Mouse (Mus musculus): Measurements from ENCODE around the gene Sh3glb1. TPM values are rescaled to one million over a fixed set of nuclear protein-coding genes. Genes with fewer than 3 reads are reported as not detected.

The Sh3glb1 gene
- polyA plus RNA-seq, 1 experiment from 2014 or later, result 93.4 TPM

- Histone ChIP-seq H3K27ac (ENCODE audit: low read length) (no peak overlapping the region), H3K9ac (replicated peaks; ENCODE audit: low read depth, low read length) (no peak overlapping the region), H3K4me1 (replicated peaks; ENCODE audit: control insufficient read depth, insufficient read depth, low read length) (peaks cover 28% of the 10 kb centered on the region), H3K36me3 (ENCODE audit: control insufficient read depth, insufficient read depth) (no peaks in the 10 kb centered on the region; the same call in 1 of the 2 replicates), H3K4me2 (ENCODE audit: low read length) (no peak overlapping the region), H3K27me3 (replicated peaks; ENCODE audit: control insufficient read depth, insufficient read depth, low read length) (no peaks in the 10 kb centered on the region), H3K9me3 (ENCODE audit: control insufficient read depth, low read length) (no peaks in the 10 kb centered on the region), H3K4me3 (replicated peaks; ENCODE audit: low read length) (no peak overlapping the region)
- WGBS, result 71% methylated on average over 3 of the region's 3 CpGs
- no peak for ATAC-seq
Measured at GRCm38 (mm10) chr3:144717121-144717520, 3.0 kb downstream of the Sh3glb1 start.

DNA sequence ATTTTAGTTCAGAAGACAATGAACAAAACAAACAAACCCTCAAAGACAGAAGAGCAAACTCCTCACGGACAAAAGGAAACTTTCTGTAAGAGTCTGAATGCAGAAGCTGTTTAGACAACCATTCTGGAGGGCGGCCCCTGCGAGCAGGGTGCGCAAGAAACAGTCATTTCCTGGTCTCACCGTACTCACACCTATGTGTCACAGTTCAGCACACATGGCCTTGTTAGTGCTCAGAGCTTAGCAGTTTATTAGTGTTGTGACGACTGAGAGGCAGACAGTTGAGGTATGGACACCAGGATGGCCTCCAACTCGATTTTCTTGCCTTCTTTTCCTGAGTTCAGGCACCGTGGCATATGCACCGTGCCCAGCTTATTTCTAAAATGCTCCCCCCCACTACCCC, 4.2 kb downstream of the Sh3glb1 start:
- H3K9me3 ChIP-seq (ENCODE audit: control insufficient read depth, low read length), result no peaks in the 10 kb centered on the region
- WGBS, result 75% methylated on average over 9 of the region's 9 CpGs
- ATAC-seq, result no peak
- peaks cover 28% of the 10 kb centered on the region for H3K4me1 ChIP-seq (replicated peaks; ENCODE audit: control insufficient read depth, insufficient read depth, low read length)
- no peaks in the 10 kb centered on the region for H3K27me3 ChIP-seq (replicated peaks; ENCODE audit: control insufficient read depth, insufficient read depth, low read length)
- H3K9ac ChIP-seq (replicated peaks; ENCODE audit: low read depth, low read length), result no peak overlapping the region
- H3K4me2 ChIP-seq (ENCODE audit: low read length), result no peak overlapping the region
- H3K27ac ChIP-seq (ENCODE audit: low read length), result no peak overlapping the region
- no peak overlapping the region for H3K4me3 ChIP-seq (replicated peaks; ENCODE audit: low read length)
- H3K36me3 ChIP-seq (ENCODE audit: control insufficient read depth, insufficient read depth), result no peaks in the 10 kb centered on the region; the same call in 1 of the 2 replicates

- no peak for ATAC-seq
- H3K4me1 ChIP-seq (replicated peaks; ENCODE audit: control insufficient read depth, insufficient read depth, low read length), result peaks cover 24% of the 10 kb centered on the region
- H3K4me3 ChIP-seq (replicated peaks; ENCODE audit: low read length), result no peak overlapping the region
- no peaks in the 10 kb centered on the region for H3K27me3 ChIP-seq (replicated peaks; ENCODE audit: control insufficient read depth, insufficient read depth, low read length)
- no peak overlapping the region for H3K27ac ChIP-seq (ENCODE audit: low read length)
- H3K9ac ChIP-seq (replicated peaks; ENCODE audit: low read depth, low read length), result no peak overlapping the region
- no peaks in the 10 kb centered on the region; the same call in 1 of the 2 replicates for H3K36me3 ChIP-seq (ENCODE audit: control insufficient read depth, insufficient read depth)
- no peak overlapping the region for H3K4me2 ChIP-seq (ENCODE audit: low read length)
- H3K9me3 ChIP-seq (ENCODE audit: control insufficient read depth, low read length), result no peaks in the 10 kb centered on the region
- 73% methylated on average over 7 of the region's 7 CpGs for WGBS
Measured at GRCm38 (mm10) chr3:144715033-144715432, 5.1 kb downstream of the Sh3glb1 start.

DNA sequence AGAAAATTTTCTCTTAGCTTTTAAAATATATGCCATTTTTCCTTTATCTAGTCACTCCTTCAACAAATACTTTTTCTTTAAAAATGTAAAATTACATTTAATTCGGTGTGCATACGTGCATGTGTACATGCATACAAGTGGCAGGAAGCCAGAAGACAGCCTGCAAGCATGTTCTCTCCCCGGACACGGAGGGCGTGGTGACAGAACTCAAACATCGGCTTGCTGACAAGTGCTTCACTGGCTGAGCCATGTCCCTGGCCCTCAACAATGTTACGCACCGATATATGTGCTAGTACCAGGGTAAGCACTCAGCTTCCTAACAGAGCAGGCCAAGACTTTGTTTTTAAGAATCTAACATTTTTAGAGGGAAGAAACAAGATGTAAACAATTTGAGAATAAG, 5.5 kb downstream of the Sh3glb1 start:
- no peak overlapping the region for H3K4me3 ChIP-seq (replicated peaks; ENCODE audit: low read length)
- no peak overlapping the region for H3K27ac ChIP-seq (ENCODE audit: low read length)
- 67% methylated on average over 8 of the region's 8 CpGs for WGBS
- H3K4me1 ChIP-seq (replicated peaks; ENCODE audit: control insufficient read depth, insufficient read depth, low read length), result peaks cover 24% of the 10 kb centered on the region
- H3K9me3 ChIP-seq (ENCODE audit: control insufficient read depth, low read length), result no peaks in the 10 kb centered on the region
- no peak for ATAC-seq
- H3K4me2 ChIP-seq (ENCODE audit: low read length), result no peak overlapping the region
- no peak overlapping the region for H3K9ac ChIP-seq (replicated peaks; ENCODE audit: low read depth, low read length)
- no peaks in the 10 kb centered on the region for H3K27me3 ChIP-seq (replicated peaks; ENCODE audit: control insufficient read depth, insufficient read depth, low read length)
- H3K36me3 ChIP-seq (ENCODE audit: control insufficient read depth, insufficient read depth), result no peaks in the 10 kb centered on the region; the same call in 1 of the 2 replicates

DNA sequence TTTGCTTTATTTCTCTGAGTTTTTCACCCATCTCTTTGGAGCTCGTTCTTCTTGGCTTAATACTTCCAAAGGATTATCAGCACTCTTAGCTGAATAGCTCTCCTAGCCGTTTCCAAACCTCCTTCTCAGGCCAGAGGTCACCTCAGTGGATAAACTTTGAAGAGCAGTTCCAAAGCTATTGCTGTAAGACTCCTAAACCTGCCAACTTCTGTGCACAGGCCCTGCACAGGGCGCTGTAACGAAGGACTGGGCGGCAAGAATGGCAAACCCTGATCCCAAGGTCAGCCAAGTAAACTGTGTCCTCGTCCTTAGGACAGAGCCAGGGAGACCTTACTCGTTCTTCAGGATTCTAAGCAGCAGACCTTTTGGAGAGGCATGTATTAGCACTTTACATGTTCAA, 6.0 kb downstream of the Sh3glb1 start:
- no peaks in the 10 kb centered on the region for H3K27me3 ChIP-seq (replicated peaks; ENCODE audit: control insufficient read depth, insufficient read depth, low read length)
- H3K9ac ChIP-seq (replicated peaks; ENCODE audit: low read depth, low read length), result no peak overlapping the region
- no peak overlapping the region for H3K27ac ChIP-seq (ENCODE audit: low read length)
- no peak for ATAC-seq
- no peaks in the 10 kb centered on the region; the same call in 1 of the 2 replicates for H3K36me3 ChIP-seq (ENCODE audit: control insufficient read depth, insufficient read depth)
- no peaks in the 10 kb centered on the region for H3K9me3 ChIP-seq (ENCODE audit: control insufficient read depth, low read length)
- H3K4me2 ChIP-seq (ENCODE audit: low read length), result no peak overlapping the region
- no peak overlapping the region for H3K4me3 ChIP-seq (replicated peaks; ENCODE audit: low read length)
- H3K4me1 ChIP-seq (replicated peaks; ENCODE audit: control insufficient read depth, insufficient read depth, low read length), result peaks cover 24% of the 10 kb centered on the region
- WGBS, result 52% methylated on average over 7 of the region's 7 CpGs

- no peak overlapping the region for H3K4me3 ChIP-seq (replicated peaks; ENCODE audit: low read length)
- no peaks in the 10 kb centered on the region for H3K9me3 ChIP-seq (ENCODE audit: control insufficient read depth, low read length)
- peaks cover 8% of the 10 kb centered on the region for H3K36me3 ChIP-seq (ENCODE audit: control insufficient read depth, insufficient read depth)
- no peak overlapping the region for H3K27ac ChIP-seq (ENCODE audit: low read length)
- H3K4me2 ChIP-seq (ENCODE audit: low read length), result no peak overlapping the region
- no peak overlapping the region for H3K9ac ChIP-seq (replicated peaks; ENCODE audit: low read depth, low read length)
- peak; percentile 34; the same call in 1 of the 2 replicates for ATAC-seq
- WGBS, result 42% methylated on average over 6 of the region's 6 CpGs
- no peaks in the 10 kb centered on the region for H3K27me3 ChIP-seq (replicated peaks; ENCODE audit: control insufficient read depth, insufficient read depth, low read length)
- H3K4me1 ChIP-seq (replicated peaks; ENCODE audit: control insufficient read depth, insufficient read depth, low read length), result peaks cover 12% of the 10 kb centered on the region; the same call in 1 of the 2 replicates
Measured at GRCm38 (mm10) chr3:144711607-144712206, 8.4 kb downstream of the Sh3glb1 start.

- 94% methylated on average over 5 of the region's 5 CpGs for WGBS
- Histone ChIP-seq H3K4me2 (ENCODE audit: low read length) (no peak overlapping the region), H3K9ac (replicated peaks; ENCODE audit: low read depth, low read length) (no peak overlapping the region), H3K36me3 (ENCODE audit: control insufficient read depth, insufficient read depth) (peaks cover 13% of the 10 kb centered on the region), H3K4me3 (replicated peaks; ENCODE audit: low read length) (no peak overlapping the region), H3K27ac (ENCODE audit: low read length) (no peak overlapping the region), H3K4me1 (replicated peaks; ENCODE audit: control insufficient read depth, insufficient read depth, low read length) (no peaks in the 10 kb centered on the region), H3K9me3 (ENCODE audit: control insufficient read depth, low read length) (no peaks in the 10 kb centered on the region), H3K27me3 (replicated peaks; ENCODE audit: control insufficient read depth, insufficient read depth, low read length) (no peaks in the 10 kb centered on the region)
- ATAC-seq, result no peak
Measured at GRCm38 (mm10) chr3:144708612-144709011, 11.5 kb downstream of the Sh3glb1 start.

GRCm38 (mm10) chr3:144703959-144704358, 16.2 kb downstream of the Sh3glb1 start:
- no peaks in the 10 kb centered on the region for H3K27me3 ChIP-seq (replicated peaks; ENCODE audit: control insufficient read depth, insufficient read depth, low read length)
- H3K9me3 ChIP-seq (ENCODE audit: control insufficient read depth, low read length), result no peaks in the 10 kb centered on the region
- H3K4me3 ChIP-seq (replicated peaks; ENCODE audit: low read length), result no peak overlapping the region
- no peak overlapping the region for H3K27ac ChIP-seq (ENCODE audit: low read length)
- H3K9ac ChIP-seq (replicated peaks; ENCODE audit: low read depth, low read length), result no peak overlapping the region
- no peak overlapping the region for H3K4me2 ChIP-seq (ENCODE audit: low read length)
- peaks cover 21% of the 10 kb centered on the region; the same call in 1 of the 2 replicates for H3K36me3 ChIP-seq (ENCODE audit: control insufficient read depth, insufficient read depth)
- ATAC-seq, result no peak
- H3K4me1 ChIP-seq (replicated peaks; ENCODE audit: control insufficient read depth, insufficient read depth, low read length), result no peaks in the 10 kb centered on the region
- WGBS, result 86% methylated on average over 6 of the region's 6 CpGs

DNA sequence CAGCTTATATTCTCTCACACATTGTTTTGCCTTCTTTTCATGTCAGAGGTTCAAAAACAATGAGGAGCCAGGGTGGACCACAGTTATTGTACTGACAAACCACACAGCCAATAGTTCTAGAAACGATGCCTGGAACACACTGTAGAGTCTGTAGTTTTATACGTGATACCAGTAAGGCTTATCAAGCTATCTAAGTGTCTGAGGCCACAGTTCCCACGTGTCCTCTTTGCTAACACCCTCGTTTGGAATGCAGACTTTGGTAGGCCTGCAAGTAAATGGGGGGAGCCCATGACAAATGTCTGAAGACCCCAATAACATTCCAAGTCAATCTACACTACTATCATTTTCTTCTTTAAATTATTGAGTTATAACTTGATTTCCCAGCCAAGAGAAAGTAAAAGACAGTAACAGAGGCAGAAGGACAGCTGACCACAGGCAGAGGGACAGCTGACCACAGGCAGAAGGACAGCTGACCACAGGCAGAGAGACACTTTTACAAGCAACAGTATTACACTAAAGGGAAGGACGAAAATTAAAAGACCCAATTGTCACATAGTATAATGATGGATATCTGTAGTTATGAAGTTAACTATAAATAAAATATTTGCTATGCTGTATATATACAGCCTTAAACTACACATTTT, 21.2 kb downstream of the Sh3glb1 start:
- Histone ChIP-seq H3K9me3 (ENCODE audit: control insufficient read depth, low read length) (no peaks in the 10 kb centered on the region), H3K27me3 (replicated peaks; ENCODE audit: control insufficient read depth, insufficient read depth, low read length) (no peaks in the 10 kb centered on the region), H3K4me1 (replicated peaks; ENCODE audit: control insufficient read depth, insufficient read depth, low read length) (no peaks in the 10 kb centered on the region), H3K9ac (replicated peaks; ENCODE audit: low read depth, low read length) (no peak overlapping the region), H3K36me3 (ENCODE audit: control insufficient read depth, insufficient read depth) (peaks cover 17% of the 10 kb centered on the region), H3K4me3 (replicated peaks; ENCODE audit: low read length) (no peak overlapping the region), H3K27ac (ENCODE audit: low read length) (no peak overlapping the region), H3K4me2 (ENCODE audit: low read length) (no peak overlapping the region)
- 91% methylated on average over 5 of the region's 5 CpGs for WGBS
- no peak for ATAC-seq

All from forebrain, embryonic 16.5 days (tissue).